Mouse (Mus musculus) large intestine, adult 2 months (tissue): ENCODE measurements around the gene Aurkaip1. TPM values are rescaled to one million over a fixed set of nuclear protein-coding genes. Genes with fewer than 3 reads are reported as not detected.

Source experiments
- DNase-seq: peaks from one replicate; pipeline ENCODE4 v3.0.0-alpha.2; 2012; ENCODE audit warnings: low read depth, low spot score
- WGBS: fragments of 180-500 bp; shearing (Covaris S2); methylation state at CpG from one replicate; pipeline ENCODE4 v1.1.7; 2018; 5-methylcytosine and 5-hydroxymethylcytosine counted together
- polyA plus RNA-seq: library from polyadenylated mRNA; depleted of rRNA; stranded (reverse); fragments of >200 nt; gene quantifications from 2 replicates; pipeline ENCODE4 v1.2.3, GENCODE M21; 2012

The Aurkaip1 gene
- polyA plus RNA-seq, 1 experiment: 123 TPM

- WGBS: 65% methylated on average over 7 of the region's 7 CpGs
- DNase-seq: no peak
Observed at GRCm38 (mm10) chr4:155821025-155821424, 10.0 kb upstream of the Aurkaip1 start.

- 93% methylated on average over 16 of the region's 16 CpGs for WGBS
Observed at GRCm38 (mm10) chr4:155823443-155823842, 7.6 kb upstream of the Aurkaip1 start.

GRCm38 (mm10) chr4:155829866-155830265 lies 1.2 kb upstream of the Aurkaip1 start:
- DNase-seq: no peak
- 90% methylated on average over 4 of the region's 4 CpGs for WGBS

More at GRCm38 (mm10) chr4:155823443-155823842, 7.6 kb upstream of the Aurkaip1 start:
- DNase-seq: no peak

- 42% methylated on average over 8 of the region's 8 CpGs for WGBS
- DNase-seq: no peak
Observed at GRCm38 (mm10) chr4:155830596-155830995, 476 bp upstream of the Aurkaip1 start.

- no peak for DNase-seq
- WGBS: under 1% methylated on average over 25 of the region's 25 CpGs
Observed at GRCm38 (mm10) chr4:155831831-155832230, 759 bp downstream of the Aurkaip1 start.

- 36% methylated on average over 10 of the region's 10 CpGs for WGBS
Observed at GRCm38 (mm10) chr4:155832321-155832720, 1.2 kb downstream of the Aurkaip1 start.

GRCm38 (mm10) chr4:155833234-155833633 lies 2.2 kb downstream of the Aurkaip1 start:
- no peak for DNase-seq
- 78% methylated on average over 4 of the region's 4 CpGs for WGBS

More at GRCm38 (mm10) chr4:155832321-155832720, 1.2 kb downstream of the Aurkaip1 start:
- no peak for DNase-seq

GRCm38 (mm10) chr4:155833836-155834235 lies 2.8 kb downstream of the Aurkaip1 start:
- DNase-seq: no peak
- 17% methylated on average over 2 of the region's 2 CpGs for WGBS

GRCm38 (mm10) chr4:155837404-155838010 lies 6.4 kb downstream of the Aurkaip1 start:
- no peak for DNase-seq
- WGBS: 45% methylated on average over 11 of the region's 11 CpGs

GRCm38 (mm10) chr4:155838187-155839153 lies 7.4 kb downstream of the Aurkaip1 start:
- no peak for DNase-seq
- 59% methylated on average over 8 of the region's 8 CpGs for WGBS

GRCm38 (mm10) chr4:155839483-155839910 lies 8.4 kb downstream of the Aurkaip1 start, which contains the start of gene Mxra8:
Gene Mxra8, plus strand, starts transcription at chr4:155839680.
- no peak for DNase-seq
- WGBS: 50% methylated on average over 16 of the region's 16 CpGs

- WGBS: 18% methylated on average over 8 of the region's 8 CpGs
- DNase-seq: no peak
Observed at GRCm38 (mm10) chr4:155840076-155841002, 9.3 kb downstream of the Aurkaip1 start.

GRCm38 (mm10) chr4:155841003-155841454 lies 10.0 kb downstream of the Aurkaip1 start:
- WGBS: under 1% methylated on average over 32 of the region's 32 CpGs
- no peak for DNase-seq

- 40% methylated on average over 38 of the region's 38 CpGs for WGBS
Observed at GRCm38 (mm10) chr4:155841651-155842270, 10.7 kb downstream of the Aurkaip1 start.

GRCm38 (mm10) chr4:155843231-155843630 lies 12.2 kb downstream of the Aurkaip1 start:
- no peak for DNase-seq
- 43% methylated on average over 5 of the region's 5 CpGs for WGBS

More at GRCm38 (mm10) chr4:155841651-155842270, 10.7 kb downstream of the Aurkaip1 start:
- no peak for DNase-seq

GRCm38 (mm10) chr4:155846871-155847578 lies 16.0 kb downstream of the Aurkaip1 start, which contains the start of gene Dvl1:
Gene Dvl1, plus strand, starts transcription at chr4:155847402.
- 3% methylated on average over 65 of the region's 65 CpGs for WGBS
- peak; percentile 46 for DNase-seq

- 1% methylated on average over 69 of the region's 69 CpGs for WGBS
- DNase-seq: no peak
Observed at GRCm38 (mm10) chr4:155847591-155848352, 16.7 kb downstream of the Aurkaip1 start.
